Mouse (Mus musculus): Measurements from ENCODE around the gene Chek2. TPM values are rescaled to one million over a fixed set of nuclear protein-coding genes. Genes with fewer than 3 reads are reported as not detected.

The Chek2 gene
- total and polyA plus RNA-seq, 3 experiments, result 25.0 to 41.6 (median 27.6) TPM

DNA sequence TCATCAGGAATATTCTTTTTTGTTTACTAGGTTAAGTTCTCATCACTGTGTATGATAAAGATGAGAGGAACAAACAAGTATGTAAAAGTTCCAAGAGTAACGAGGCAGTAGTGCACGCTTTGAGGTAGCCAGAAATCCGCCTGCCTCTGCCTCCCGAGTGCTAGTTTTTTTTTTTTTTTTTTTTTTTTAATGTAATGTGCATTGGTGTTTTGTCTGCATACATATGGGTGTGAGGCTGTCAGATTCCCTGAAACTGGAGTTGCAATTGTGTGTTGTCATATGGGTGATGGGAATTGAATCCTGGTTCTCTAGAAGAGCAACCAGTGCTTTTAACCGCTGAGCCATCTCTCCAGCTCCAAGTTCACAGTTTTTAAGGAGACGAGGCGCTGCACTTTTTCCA lies 39.3 kb downstream of the Chek2 start:
- Histone ChIP-seq H3K36me3 (replicated peaks in 1 of 2; ENCODE audit: control insufficient read depth in 1 of 2, insufficient read depth in 1 of 2, low read length in 1 of 2) (peaks cover 10 to 26% of the 10 kb centered on the region in 2 experiments), H3K27ac (ENCODE audit: insufficient read depth, low read depth) (no peak overlapping the region), H3K4me2 (ENCODE audit: insufficient read depth, low read depth, poor library complexity, severe bottlenecking) (peak overlapping the region; percentile 82), H3K27me3 (replicated peaks) (no peaks in the 10 kb centered on the region), H3K4me1 (ENCODE audit: control insufficient read depth in 1 of 2, insufficient read depth in 2 of 2) (peaks cover 0 to 3% of the 10 kb centered on the region in 2 experiments; a peak in 2 of 4 replicates), H3K9me3 (replicated peaks; ENCODE audit: low read length) (no peaks in the 10 kb centered on the region), H3K4me3 (replicated peaks in 1 of 3; ENCODE audit: low read depth in 2 of 3, low read length in 2 of 3, poor library complexity in 1 of 3) (peak overlapping the region; percentile 45 to 92 (median 69)), H3K9ac (ENCODE audit: insufficient read depth, low read depth) (peak overlapping the region; percentile 76), H3K79me2 (replicated peaks; ENCODE audit: control insufficient read depth, extremely low read depth, insufficient read depth, poor library complexity, severe bottlenecking) (no peaks in the 10 kb centered on the region)
- no peak for DNase-seq (ENCODE audit: extremely low read depth)
- TF ChIP-seq ZNF384 (IDR thresholded peaks at IDR 0.05; ENCODE audit: low read depth, low read length), result peak; percentile 68
- no peak for TF ChIP-seq CTCF (conservative IDR thresholded peaks at IDR 0.05 in 1 of 2, IDR thresholded peaks at IDR 0.05 in 1 of 2; ENCODE audit: low read depth in 2 of 2, low read length in 2 of 2)
- dilution Hi-C loops (cut with MboI; ENCODE audit: extremely low pct_ligation_motif_present, extremely low pct_unique_long_range_greater_than_20kb, low sequenced_read_pairs) (no loop called here), in situ Hi-C loops (cut with MboI; ENCODE audit: low pct_ligation_motif_present, low pct_unique_long_range_greater_than_20kb, low sequenced_read_pairs) (no loop called here)

DNA sequence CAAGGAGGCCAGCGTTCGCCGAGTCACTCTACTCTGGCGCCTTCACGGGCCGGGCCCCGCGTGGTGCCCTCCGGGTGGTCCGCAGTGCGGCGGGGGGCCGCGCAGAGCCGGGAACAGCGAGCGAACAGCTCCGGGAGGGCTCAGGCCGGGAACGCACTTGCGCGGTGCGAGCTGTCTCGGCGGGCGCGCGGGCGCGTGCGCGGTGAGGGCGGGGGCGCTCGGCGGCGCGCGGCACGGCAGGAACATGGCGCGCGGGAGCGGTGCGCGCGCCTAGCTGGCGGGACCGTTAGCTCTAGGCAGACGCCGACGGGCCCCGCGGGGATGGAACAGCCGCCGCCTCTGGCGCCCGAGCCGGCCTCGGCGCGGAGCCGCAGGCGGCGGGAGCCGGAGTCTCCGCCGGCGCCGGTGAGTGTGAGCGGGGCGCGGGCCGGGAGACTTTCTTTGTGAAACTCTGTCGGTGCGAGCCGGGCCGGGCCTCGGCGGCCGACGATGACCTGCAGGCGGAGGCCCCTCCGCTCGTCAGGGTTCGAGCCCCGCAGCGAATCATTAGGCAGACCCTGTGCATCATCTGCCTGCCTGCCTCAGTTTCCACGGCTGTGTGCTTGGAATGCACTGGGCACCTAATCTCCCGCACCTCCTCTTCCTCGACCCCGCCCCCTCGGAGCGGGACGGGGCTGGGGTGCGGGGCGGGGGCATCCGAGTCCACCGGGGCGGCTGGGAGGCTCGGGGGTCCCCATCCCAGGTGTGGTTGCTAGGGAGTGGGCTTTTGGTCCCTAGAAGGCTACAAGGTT lies 40.0 kb downstream of the Chek2 start, which contains the start of gene Ttc28:
Gene Ttc28 (plus strand): TSS at position 220 of the 791 bp plus-strand sequence.
- H3K27ac ChIP-seq (ENCODE audit: insufficient read depth, low read depth), result no peak within 1 kb of the TSS
- peak within 1 kb of the TSS; percentile 86 for H3K4me2 ChIP-seq (ENCODE audit: insufficient read depth, low read depth, poor library complexity, severe bottlenecking)
- peaks cover 10 to 22% of the 10 kb centered on the region in 2 experiments for H3K36me3 ChIP-seq (replicated peaks in 1 of 2; ENCODE audit: control insufficient read depth in 1 of 2, insufficient read depth in 1 of 2, low read length in 1 of 2)
- H3K9me3 ChIP-seq (replicated peaks; ENCODE audit: low read length), result no peaks in the 10 kb centered on the region
- dilution Hi-C loops (cut with MboI; ENCODE audit: extremely low pct_ligation_motif_present, extremely low pct_unique_long_range_greater_than_20kb, low sequenced_read_pairs) (no loop called here), in situ Hi-C loops (cut with MboI; ENCODE audit: low pct_ligation_motif_present, low pct_unique_long_range_greater_than_20kb, low sequenced_read_pairs) (no loop called here)
- peak within 1 kb of the TSS; percentile 61 to 92 (median 69) for H3K4me3 ChIP-seq (replicated peaks in 1 of 3; ENCODE audit: low read depth in 2 of 3, low read length in 2 of 3, poor library complexity in 1 of 3)
- no peaks in the 10 kb centered on the region for H3K27me3 ChIP-seq (replicated peaks)
- peak within 1 kb of the TSS; percentile 76 for H3K9ac ChIP-seq (ENCODE audit: insufficient read depth, low read depth)
- no peaks in the 10 kb centered on the region for H3K79me2 ChIP-seq (replicated peaks; ENCODE audit: control insufficient read depth, extremely low read depth, insufficient read depth, poor library complexity, severe bottlenecking)
- DNase-seq (ENCODE audit: extremely low read depth), result peak; percentile 42
- peaks cover 0 to 3% of the 10 kb centered on the region in 2 experiments; a peak in 2 of 4 replicates for H3K4me1 ChIP-seq (ENCODE audit: control insufficient read depth in 1 of 2, insufficient read depth in 2 of 2)
- TF ChIP-seq ZMIZ1 (IDR thresholded peaks at IDR 0.05; ENCODE audit: low read depth, low read length) (no peak), ETS1 (conservative IDR thresholded peaks at IDR 0.05; ENCODE audit: low read depth, low read length) (no peak), USF2 (conservative IDR thresholded peaks at IDR 0.05; ENCODE audit: low read depth, low read length) (no peak), MEF2A (IDR thresholded peaks at IDR 0.05; ENCODE audit: borderline replicate concordance, low read depth, low read length) (no peak), TBP (conservative IDR thresholded peaks at IDR 0.05; ENCODE audit: low read depth, low read length) (no peak), MAX (IDR thresholded peaks at IDR 0.05; ENCODE audit: low read length) (no peak), POLR2A (IDR thresholded peaks at IDR 0.05; ENCODE audit: low read depth, low read length) (peak; percentile 49; the same call in 1 of the 2 replicates), CTCF (conservative IDR thresholded peaks at IDR 0.05 in 1 of 2, IDR thresholded peaks at IDR 0.05 in 1 of 2; ENCODE audit: low read depth in 2 of 2, low read length in 2 of 2) (no peak), UBTF (IDR thresholded peaks at IDR 0.05; ENCODE audit: low read depth, low read length) (no peak), IRF4 (IDR thresholded peaks at IDR 0.05; ENCODE audit: low read depth, low read length) (0 out of 2 replicates have a peak, but pooled peaks have one; percentile 6), SIN3A (IDR thresholded peaks at IDR 0.05; ENCODE audit: low read length) (no peak), JUN (IDR thresholded peaks at IDR 0.05; ENCODE audit: insufficient read depth, low read depth, low read length) (no peak), ZC3H11A (IDR thresholded peaks at IDR 0.05; ENCODE audit: low read depth, low read length) (no peak), BHLHE40 (IDR thresholded peaks at IDR 0.05; ENCODE audit: low read depth, low read length) (no peak), MAFK (IDR thresholded peaks at IDR 0.05; ENCODE audit: insufficient replicate concordance, low read length) (no peak), E2F4 (IDR thresholded peaks at IDR 0.05; ENCODE audit: insufficient replicate concordance, low read depth, low read length) (no peak), ELF1 (IDR thresholded peaks at IDR 0.05; ENCODE audit: low read depth, low read length) (0 out of 2 replicates have a peak, but pooled peaks have one; percentile 15), MAZ (IDR thresholded peaks at IDR 0.05; ENCODE audit: low read depth, low read length) (peak; percentile 19; the same call in 1 of the 2 replicates), EP300 (IDR thresholded peaks at IDR 0.05; ENCODE audit: low read length) (no peak), HCFC1 (IDR thresholded peaks at IDR 0.05; ENCODE audit: low read depth, low read length) (no peak), GABPA (IDR thresholded peaks at IDR 0.05; ENCODE audit: insufficient replicate concordance, low read depth, low read length) (no peak), ZNF384 (IDR thresholded peaks at IDR 0.05; ENCODE audit: low read depth, low read length) (no peak), MYC (IDR thresholded peaks at IDR 0.05; ENCODE audit: low read depth, low read length) (no peak), TCF12 (IDR thresholded peaks at IDR 0.05; ENCODE audit: low read depth, low read length) (peak; percentile 53; the same call in 1 of the 2 replicates), RCOR1 (conservative IDR thresholded peaks at IDR 0.05; ENCODE audit: low read depth, low read length) (no peak), POLR2AphosphoS2 (IDR thresholded peaks at IDR 0.05; ENCODE audit: low read depth, low read length) (no peak), ZKSCAN1 (IDR thresholded peaks at IDR 0.05; ENCODE audit: borderline replicate concordance, low read depth, low read length) (no peak), NELFE (IDR thresholded peaks at IDR 0.05; ENCODE audit: low read depth, low read length) (peak; percentile 49; the same call in 1 of the 2 replicates), NRF1 (IDR thresholded peaks at IDR 0.05; ENCODE audit: low read depth, low read length) (peak; percentile 87), MXI1 (IDR thresholded peaks at IDR 0.05; ENCODE audit: low read depth, low read length) (no peak; the same call in 1 of the 2 replicates)

All from CH12.LX (cell line).